Comparison of ENCODE assay signal across 8 mouse cellular contexts in the genomic region with DNA sequence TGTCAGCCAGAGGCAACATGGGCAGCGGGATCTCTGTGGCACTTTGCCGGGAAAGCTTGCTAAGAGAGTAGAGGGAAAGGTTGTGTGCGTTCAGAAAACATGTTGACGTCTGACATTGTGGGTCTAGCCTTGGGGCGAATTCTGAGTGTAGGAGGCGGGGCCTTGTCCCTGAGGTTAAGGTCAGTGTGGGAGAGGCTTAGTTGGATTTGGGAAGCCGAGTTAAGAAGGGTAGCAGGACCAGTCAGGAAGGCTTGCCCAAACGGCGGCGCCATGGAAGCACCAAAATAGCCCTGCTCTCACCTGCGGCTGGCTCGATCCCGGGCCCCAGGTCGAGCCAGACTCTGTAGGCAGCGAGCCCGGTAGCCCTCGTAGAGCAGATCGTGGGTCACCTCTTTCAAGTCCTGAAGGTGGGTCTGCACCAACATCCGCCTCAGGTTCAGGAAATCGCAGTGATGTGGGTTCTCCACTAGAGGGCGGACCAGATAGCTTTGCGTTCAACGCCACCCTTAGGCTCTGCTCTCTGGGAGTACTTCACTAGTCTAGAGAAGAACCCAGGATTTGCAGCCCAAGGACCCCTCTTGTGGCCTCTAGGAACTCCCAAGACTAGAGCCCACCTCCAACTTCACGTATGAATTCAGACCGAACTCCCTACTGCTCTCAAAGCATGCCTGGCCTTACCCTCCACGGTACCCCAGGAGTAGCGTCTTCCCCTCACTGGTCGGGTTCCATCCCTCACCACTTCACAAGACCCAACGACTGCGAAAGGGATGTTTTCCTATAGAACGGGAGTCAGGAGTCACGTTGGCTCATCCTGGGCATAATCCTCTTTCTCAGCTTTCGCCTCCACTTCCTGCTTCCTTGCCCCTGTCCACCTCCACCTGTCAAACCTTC. TPM values are rescaled to one million over a fixed set of nuclear protein-coding genes. Genes with fewer than 3 reads are reported as not detected.
DNase-seq lines count a peak whose midpoint lies in the region; ATAC-seq and TF ChIP-seq lines count a peak whose summit lies in the region.

No protein-coding gene starts in this region.

- H3K4me3 ChIP-seq in E14TG2a.4 (replicated peaks; ENCODE audit: low read length): peak overlapping the region; percentile 79
- peak overlapping the region; percentile 41 for H3K4me3 ChIP-seq in embryonic facial prominence, embryonic 15.5 days (replicated peaks)
- H3K4me3 ChIP-seq in heart, embryonic 14.5 days (ENCODE audit: control insufficient read depth in 1 of 2, insufficient read depth in 1 of 2, low read depth in 1 of 2, low read length in 2 of 2): peak overlapping the region; percentile 41 to 51
- peak overlapping the region; percentile 42 for H3K4me3 ChIP-seq in kidney, embryonic 16.5 days (ENCODE audit: low read length)

- no peaks in the 10 kb centered on the region for H3K9me3 ChIP-seq in E14TG2a.4 (ENCODE audit: low read length)
- H3K9me3 ChIP-seq in embryonic facial prominence, embryonic 15.5 days (replicated peaks): no peaks in the 10 kb centered on the region
- no peaks in the 10 kb centered on the region for H3K9me3 ChIP-seq in heart, embryonic 14.5 days (ENCODE audit: control insufficient read depth, low read length)
- no peaks in the 10 kb centered on the region for H3K9me3 ChIP-seq in kidney, embryonic 16.5 days (ENCODE audit: low read length)

- H3K4me1 ChIP-seq in E14TG2a.4 (replicated peaks; ENCODE audit: low read depth, low read length): peaks cover 97% of the 10 kb centered on the region
- H3K4me1 ChIP-seq in embryonic facial prominence, embryonic 15.5 days: peaks cover 19% of the 10 kb centered on the region; the same call in 1 of the 2 replicates
- H3K4me1 ChIP-seq in heart, embryonic 14.5 days (ENCODE audit: control insufficient read depth in 2 of 2, insufficient read depth in 2 of 2, low read length in 2 of 2): peaks cover 26 to 34% of the 10 kb centered on the region in 2 experiments
- peaks cover 6% of the 10 kb centered on the region for H3K4me1 ChIP-seq in kidney, embryonic 16.5 days (ENCODE audit: insufficient read depth, low read length)

- ATAC-seq in embryonic facial prominence, embryonic 15.5 days (ENCODE audit: insufficient number of reproducible peaks, low FRiP score, low TSS enrichment, low read depth): no peak
- ATAC-seq in heart, embryonic 14.5 days (ENCODE audit: insufficient number of reproducible peaks, insufficient read depth, low FRiP score, low read depth): no peak
- ATAC-seq in kidney, embryonic 16.5 days (ENCODE audit: low FRiP score, low TSS enrichment): peak; percentile 39

- peak overlapping the region; percentile 18 for H3K27ac ChIP-seq in embryonic facial prominence, embryonic 15.5 days (replicated peaks)
- H3K27ac ChIP-seq in heart, embryonic 14.5 days (replicated peaks in 1 of 2; ENCODE audit: control insufficient read depth in 1 of 2, insufficient read depth in 1 of 2, low read depth in 2 of 2, low read length in 2 of 2): peak overlapping the region in 1 of 2 experiments; percentile 39; a peak in 1 of 4 replicates
- no peak overlapping the region for H3K27ac ChIP-seq in kidney, embryonic 16.5 days (ENCODE audit: low read length)

- WGBS in embryonic facial prominence, embryonic 15.5 days: 21% methylated on average over 33 of the region's 33 CpGs
- 19% methylated on average over 33 of the region's 33 CpGs for WGBS in heart, embryonic 14.5 days
- WGBS in kidney, embryonic 16.5 days: 20% methylated on average over 33 of the region's 33 CpGs

- H3K36me3 ChIP-seq in E14TG2a.4 (ENCODE audit: insufficient read depth, low read length): peaks cover 37% of the 10 kb centered on the region
- no peaks in the 10 kb centered on the region for H3K36me3 ChIP-seq in embryonic facial prominence, embryonic 15.5 days
- H3K36me3 ChIP-seq in heart, embryonic 14.5 days (ENCODE audit: control insufficient read depth, insufficient read depth, low read length): no peaks in the 10 kb centered on the region
- no peaks in the 10 kb centered on the region for H3K36me3 ChIP-seq in kidney, embryonic 16.5 days (ENCODE audit: insufficient read depth, low read length)

- TF ChIP-seq CTCF in E14TG2a.4 (conservative IDR thresholded peaks at IDR 0.05; ENCODE audit: low read length): peak; percentile 63

- DNase-seq in adrenal gland, postnatal 10 days: peak; percentile 71
- peak; percentile 75 for DNase-seq in lung, postnatal 14 days
- DNase-seq in retina, embryonic 14.5 days (ENCODE audit: low spot score): peak; percentile 91
- no peak for DNase-seq in frontal cortex, postnatal 14 days (ENCODE audit: low spot score in 2 of 2)

- H3K27me3 ChIP-seq in E14TG2a.4 (ENCODE audit: insufficient read depth, low read length): no peaks in the 10 kb centered on the region
- H3K27me3 ChIP-seq in embryonic facial prominence, embryonic 15.5 days: no peaks in the 10 kb centered on the region
- H3K27me3 ChIP-seq in heart, embryonic 14.5 days (ENCODE audit: control insufficient read depth, insufficient read depth, low read length): no peaks in the 10 kb centered on the region
- H3K27me3 ChIP-seq in kidney, embryonic 16.5 days (ENCODE audit: insufficient read depth, low read length): no peaks in the 10 kb centered on the region

- H3K4me2 ChIP-seq in embryonic facial prominence, embryonic 15.5 days (replicated peaks): peak overlapping the region; percentile 64
- peak overlapping the region; percentile 71 for H3K4me2 ChIP-seq in heart, embryonic 14.5 days (ENCODE audit: low read length)
- H3K4me2 ChIP-seq in kidney, embryonic 16.5 days (replicated peaks; ENCODE audit: low read depth, low read length): peak overlapping the region; percentile 62

- peak overlapping the region; percentile 42 for H3K9ac ChIP-seq in embryonic facial prominence, embryonic 15.5 days
- H3K9ac ChIP-seq in heart, embryonic 14.5 days (ENCODE audit: low read length): peak overlapping the region; percentile 74
- peak overlapping the region; percentile 69 for H3K9ac ChIP-seq in kidney, embryonic 16.5 days (replicated peaks; ENCODE audit: low read length)

RNA-seq across cellular contexts. Expression of gene Mylpf, which starts 6.5 kb away (rescaled TPM):
- total RNA-seq in adrenal gland, postnatal 10 days (2021): 1,000 to 10,000 TPM in 1 of 2 experiments, 100 to 1,000 TPM in 1; 678 to 2,339 TPM
- 585 and 767 TPM in 2 replicates for polyA plus RNA-seq in embryonic facial prominence, embryonic 15.5 days (2015; fragmentation: Nextera tagmentation; extraction: Ambion mirVana)
- 11.7 and 14.9 TPM in 2 replicates for polyA plus RNA-seq in heart, embryonic 14.5 days (2014; fragmentation: Nextera tagmentation; extraction: Ambion mirVana)
- polyA plus RNA-seq in kidney, embryonic 16.5 days (2015; fragmentation: Nextera tagmentation; extraction: Ambion mirVana): 26.7 and 28.8 TPM in 2 replicates

RNA-seq across cellular contexts. Expression of gene Tbc1d10b, which starts 7.0 kb away (rescaled TPM):
- total RNA-seq in adrenal gland, postnatal 10 days (2021): 10 to 100 TPM; 39.0 to 40.5 TPM
- polyA plus RNA-seq in embryonic facial prominence, embryonic 15.5 days (2015; fragmentation: Nextera tagmentation; extraction: Ambion mirVana): 29.4 and 32.5 TPM in 2 replicates
- 20.2 and 21.2 TPM in 2 replicates for polyA plus RNA-seq in heart, embryonic 14.5 days (2014; fragmentation: Nextera tagmentation; extraction: Ambion mirVana)
- polyA plus RNA-seq in kidney, embryonic 16.5 days (2015; fragmentation: Nextera tagmentation; extraction: Ambion mirVana): 23.2 and 25.8 TPM in 2 replicates

RNA-seq across cellular contexts. Expression of gene Zfp553, which starts 17.6 kb away (rescaled TPM):
- 10 to 100 TPM in 1 of 2 experiments, 1 to 10 TPM in 1; 9.2 to 13.4 TPM for total RNA-seq in adrenal gland, postnatal 10 days (2021)
- polyA plus RNA-seq in embryonic facial prominence, embryonic 15.5 days (2015; fragmentation: Nextera tagmentation; extraction: Ambion mirVana): 41.3 and 42.5 TPM in 2 replicates
- 9.9 and 11.4 TPM in 2 replicates for polyA plus RNA-seq in heart, embryonic 14.5 days (2014; fragmentation: Nextera tagmentation; extraction: Ambion mirVana)
- 45.2 and 46.0 TPM in 2 replicates for polyA plus RNA-seq in kidney, embryonic 16.5 days (2015; fragmentation: Nextera tagmentation; extraction: Ambion mirVana)

RNA-seq across cellular contexts. Expression of gene Sept1, which starts 17.7 kb away (rescaled TPM):
- 10 to 100 TPM; 17.6 to 17.8 TPM for total RNA-seq in adrenal gland, postnatal 10 days (2021)
- polyA plus RNA-seq in embryonic facial prominence, embryonic 15.5 days (2015; fragmentation: Nextera tagmentation; extraction: Ambion mirVana): 22.4 and 23.9 TPM in 2 replicates
- polyA plus RNA-seq in heart, embryonic 14.5 days (2014; fragmentation: Nextera tagmentation; extraction: Ambion mirVana): 22.2 and 25.3 TPM in 2 replicates
- 18.6 and 26.6 TPM in 2 replicates for polyA plus RNA-seq in kidney, embryonic 16.5 days (2015; fragmentation: Nextera tagmentation; extraction: Ambion mirVana)

RNA-seq across cellular contexts. Expression of gene Cd2bp2, which starts 19.4 kb away (rescaled TPM):
- 10 to 100 TPM; 50.9 to 54.9 TPM for total RNA-seq in adrenal gland, postnatal 10 days (2021)
- 56.4 and 61.8 TPM in 2 replicates for polyA plus RNA-seq in embryonic facial prominence, embryonic 15.5 days (2015; fragmentation: Nextera tagmentation; extraction: Ambion mirVana)
- polyA plus RNA-seq in heart, embryonic 14.5 days (2014; fragmentation: Nextera tagmentation; extraction: Ambion mirVana): 33.7 and 34.8 TPM in 2 replicates
- polyA plus RNA-seq in kidney, embryonic 16.5 days (2015; fragmentation: Nextera tagmentation; extraction: Ambion mirVana): 66.9 and 68.7 TPM in 2 replicates

Comparison
In these comparisons a context has a peak if more than half of its experiments do, and no peak if none do; other contexts are left out.
1. DNase-seq: peak in adrenal gland, postnatal 10 days (single experiment), lung, postnatal 14 days (single experiment) and retina, embryonic 14.5 days (single experiment); none in frontal cortex, postnatal 14 days (0 of 2).
2. RNA of gene Mylpf, which starts 6.5 kb away (polyA plus RNA-seq): 585 to 767 TPM in embryonic facial prominence, embryonic 15.5 days; 26.7 to 28.8 TPM in kidney, embryonic 16.5 days and 11.7 to 14.9 TPM in heart, embryonic 14.5 days; every median in the first group is over 10 times any median in the second.
3. Peak in every context shown above with its lines, with median percentiles within 50 percentile points of each other: H3K4me3 ChIP-seq, H3K4me2 ChIP-seq and H3K9ac ChIP-seq.